Mouse (Mus musculus): Measurements from ENCODE around the gene Pctp. TPM values are rescaled to one million over a fixed set of nuclear protein-coding genes. Genes with fewer than 3 reads are reported as not detected.

Gene Pctp
- polyA plus RNA-seq (2012; fragmentation: generic; extraction: Trizol): 0.84 TPM
- long read RNA-seq, experiment 1: 0 reads
- long read RNA-seq, experiment 2, transcript Pctp-201 (6 exons, 2,723 nt): major isoform, 8 of 12 reads
- long read RNA-seq, experiment 2, partial matches to known transcripts: 0 of 12 reads
- long read RNA-seq, experiment 2, other reads (novel, unspliced or antisense): 4 of 12 reads

DNA sequence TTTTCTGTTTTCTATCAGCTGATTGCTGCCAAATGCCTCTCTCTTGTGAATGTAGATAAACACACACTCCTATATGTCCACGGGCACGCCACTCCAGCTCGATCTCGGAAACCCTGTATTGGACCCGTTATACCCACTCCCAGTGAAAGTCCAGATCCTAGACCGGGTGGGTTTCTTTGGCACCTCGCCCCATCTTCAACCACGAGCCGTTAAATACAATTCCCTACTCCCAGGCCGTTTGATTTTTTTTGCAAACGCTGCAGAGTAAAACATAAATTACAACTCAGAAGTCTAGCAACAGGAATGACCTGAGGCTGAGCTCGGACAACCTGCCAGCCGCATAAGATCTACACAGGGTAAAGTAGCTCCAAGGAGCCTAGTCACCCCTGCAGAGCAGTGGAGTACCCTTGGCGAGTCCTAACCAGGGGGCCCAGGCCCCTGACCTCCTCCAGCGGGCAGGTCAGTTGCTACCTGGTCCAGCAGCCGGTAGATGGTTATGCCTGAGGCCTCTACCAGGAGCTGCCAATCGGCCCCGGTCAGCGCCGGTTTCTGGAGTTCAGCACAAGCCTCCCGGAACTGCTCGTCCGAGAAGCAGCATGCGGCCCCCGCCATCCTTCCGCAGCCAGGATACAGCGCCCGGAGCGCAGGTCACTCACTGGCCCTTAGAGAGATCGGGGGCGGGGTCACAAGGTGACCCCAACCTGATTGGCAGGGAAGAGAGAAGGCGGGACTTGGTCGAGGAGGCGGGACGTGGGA is at the start of gene Pctp:
Gene Pctp, minus strand, starts transcription at position 664 of the 756 bp plus-strand sequence.
- TF ChIP-seq CEBPB (IDR thresholded peaks at IDR 0.05; ENCODE audit: low read depth) (no peak), CTCF (IDR thresholded peaks at IDR 0.05; ENCODE audit: control insufficient read depth, insufficient read depth, insufficient read length) (no peak), MYOG (IDR thresholded peaks at IDR 0.05; ENCODE audit: control insufficient read depth, extremely low read depth, insufficient read length) (no peak), FOSL1 (IDR thresholded peaks at IDR 0.05; ENCODE audit: insufficient read depth, low read length, poor library complexity, severe bottlenecking) (no peak), USF1 (IDR thresholded peaks at IDR 0.05; ENCODE audit: low read depth) (no peak), MAX (IDR thresholded peaks at IDR 0.05) (peak; percentile 81)
- no peaks in the 10 kb centered on the region for H3K36me3 ChIP-seq (ENCODE audit: control insufficient read depth, insufficient read depth)
- H3K79me3 ChIP-seq (ENCODE audit: low read depth): no peaks in the 10 kb centered on the region
- H3K4me3 ChIP-seq (ENCODE audit: insufficient read depth, poor library complexity, severe bottlenecking): peak within 1 kb of the TSS; percentile 36
- no peaks in the 10 kb centered on the region for H3K27me3 ChIP-seq (ENCODE audit: control insufficient read depth, insufficient read depth, insufficient read length)
- H3ac ChIP-seq (ENCODE audit: control insufficient read depth, insufficient read length, low read depth): peak within 1 kb of the TSS; percentile 72
- no peaks in the 10 kb centered on the region for H3K79me2 ChIP-seq (ENCODE audit: control insufficient read depth, insufficient read depth)

DNA sequence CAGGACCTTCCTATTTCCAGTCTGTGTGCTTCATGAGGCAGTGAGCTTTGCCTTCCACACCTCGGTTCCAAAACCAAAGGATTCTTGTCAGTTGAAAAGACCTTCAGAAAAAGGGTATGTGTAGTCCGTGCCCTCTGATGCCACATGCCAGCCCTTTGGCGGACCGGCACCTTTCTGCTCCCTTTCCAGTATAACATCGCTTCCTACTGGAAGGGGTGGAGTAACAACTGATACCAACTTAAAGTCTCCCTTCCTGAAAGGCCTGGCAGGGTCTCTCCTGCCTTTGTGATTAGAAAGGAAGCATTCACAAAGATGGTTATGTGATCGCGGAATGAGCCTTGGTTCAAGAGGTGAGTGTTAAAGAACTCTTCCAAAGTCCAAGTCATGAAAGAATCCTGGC is 47.3 kb upstream of the Pctp start:
- TF ChIP-seq MYOG (IDR thresholded peaks at IDR 0.05; ENCODE audit: control insufficient read depth, extremely low read depth, insufficient read length) (no peak), MYOD1 (IDR thresholded peaks at IDR 0.05; ENCODE audit: control insufficient read depth, insufficient read length, low read depth) (no peak)
- Histone ChIP-seq H3ac (ENCODE audit: control insufficient read depth, insufficient read length, low read depth) (no peak overlapping the region), H3K36me3 (ENCODE audit: control insufficient read depth, insufficient read depth) (no peaks in the 10 kb centered on the region), H3K79me3 (ENCODE audit: low read depth) (no peaks in the 10 kb centered on the region), H3K27me3 (ENCODE audit: control insufficient read depth, insufficient read depth, insufficient read length) (no peaks in the 10 kb centered on the region), H3K4me3 (ENCODE audit: insufficient read depth, poor library complexity, severe bottlenecking) (no peak overlapping the region), H3K79me2 (ENCODE audit: control insufficient read depth, insufficient read depth) (no peaks in the 10 kb centered on the region)

DNA sequence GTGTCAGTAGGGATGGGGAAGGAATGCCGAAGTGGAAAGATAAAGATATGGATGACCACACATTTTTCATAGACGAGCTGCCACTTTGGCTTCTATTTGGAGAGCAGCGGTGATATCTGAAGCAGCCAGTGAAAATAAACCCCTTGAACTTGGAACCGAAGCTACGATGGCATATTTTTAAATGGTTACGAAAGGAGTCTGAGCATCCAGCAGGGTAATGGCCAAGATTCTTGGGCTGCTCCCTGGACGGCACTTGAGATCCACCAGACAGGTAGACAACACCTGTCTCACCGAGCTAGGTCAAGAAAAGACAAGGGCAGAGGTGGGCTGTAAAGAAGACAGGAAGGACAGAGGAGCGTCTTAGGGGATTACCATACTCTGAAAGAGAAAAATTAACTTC is 44.6 kb upstream of the Pctp start:
- Histone ChIP-seq H3K36me3 (ENCODE audit: control insufficient read depth, insufficient read depth) (no peaks in the 10 kb centered on the region), H3K79me3 (ENCODE audit: low read depth) (no peaks in the 10 kb centered on the region), H3K4me3 (ENCODE audit: insufficient read depth, poor library complexity, severe bottlenecking) (no peak overlapping the region), H3ac (ENCODE audit: control insufficient read depth, insufficient read length, low read depth) (no peak overlapping the region), H3K27me3 (ENCODE audit: control insufficient read depth, insufficient read depth, insufficient read length) (no peaks in the 10 kb centered on the region), H3K79me2 (ENCODE audit: control insufficient read depth, insufficient read depth) (no peaks in the 10 kb centered on the region)
- TF ChIP-seq MYOG (IDR thresholded peaks at IDR 0.05; ENCODE audit: control insufficient read depth, extremely low read depth, insufficient read length): no peak
- no peak for TF ChIP-seq MAX (IDR thresholded peaks at IDR 0.05)
- TF ChIP-seq CEBPB (IDR thresholded peaks at IDR 0.05; ENCODE audit: low read depth): no peak
- no peak for TF ChIP-seq CTCF (IDR thresholded peaks at IDR 0.05; ENCODE audit: control insufficient read depth, insufficient read depth, insufficient read length)
- no peak for TF ChIP-seq USF1 (IDR thresholded peaks at IDR 0.05; ENCODE audit: low read depth)

DNA sequence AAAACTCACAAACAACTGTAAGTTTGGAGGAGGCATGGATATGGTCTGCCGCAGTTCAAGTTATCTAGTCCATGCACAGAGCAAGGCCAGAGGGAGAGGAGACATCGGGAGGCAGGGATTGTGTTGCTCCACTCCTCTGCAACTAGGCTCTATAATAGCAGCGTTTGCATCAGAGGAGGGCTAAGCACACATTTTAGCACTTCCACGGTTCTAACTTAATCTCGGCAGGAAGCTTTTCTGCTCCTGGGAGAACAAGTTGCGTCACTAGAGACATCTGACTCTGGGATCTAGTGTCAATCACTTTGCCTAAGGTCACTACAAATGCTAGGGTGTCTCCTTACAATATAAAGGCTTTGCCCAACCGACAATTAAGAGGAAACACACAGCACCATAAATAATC is 43.5 kb upstream of the Pctp start:
- Histone ChIP-seq H3K79me3 (ENCODE audit: low read depth) (no peaks in the 10 kb centered on the region), H3K27me3 (ENCODE audit: control insufficient read depth, insufficient read depth, insufficient read length) (no peaks in the 10 kb centered on the region), H3K4me3 (ENCODE audit: insufficient read depth, poor library complexity, severe bottlenecking) (no peak overlapping the region), H3K79me2 (ENCODE audit: control insufficient read depth, insufficient read depth) (no peaks in the 10 kb centered on the region), H3K36me3 (ENCODE audit: control insufficient read depth, insufficient read depth) (no peaks in the 10 kb centered on the region), H3ac (ENCODE audit: control insufficient read depth, insufficient read length, low read depth) (no peak overlapping the region)
- no peak for TF ChIP-seq MYOD1 (IDR thresholded peaks at IDR 0.05; ENCODE audit: control insufficient read depth, insufficient read length, low read depth)
- TF ChIP-seq CTCF (IDR thresholded peaks at IDR 0.05; ENCODE audit: control insufficient read depth, insufficient read depth, insufficient read length): no peak
- TF ChIP-seq FOSL1 (IDR thresholded peaks at IDR 0.05; ENCODE audit: insufficient read depth, low read length, poor library complexity, severe bottlenecking): no peak
- TF ChIP-seq MYOG (IDR thresholded peaks at IDR 0.05; ENCODE audit: control insufficient read depth, extremely low read depth, insufficient read length): no peak
- no peak for TF ChIP-seq USF1 (IDR thresholded peaks at IDR 0.05; ENCODE audit: low read depth)
- TF ChIP-seq MAX (IDR thresholded peaks at IDR 0.05): no peak
- no peak for TF ChIP-seq CEBPB (IDR thresholded peaks at IDR 0.05; ENCODE audit: low read depth)

DNA sequence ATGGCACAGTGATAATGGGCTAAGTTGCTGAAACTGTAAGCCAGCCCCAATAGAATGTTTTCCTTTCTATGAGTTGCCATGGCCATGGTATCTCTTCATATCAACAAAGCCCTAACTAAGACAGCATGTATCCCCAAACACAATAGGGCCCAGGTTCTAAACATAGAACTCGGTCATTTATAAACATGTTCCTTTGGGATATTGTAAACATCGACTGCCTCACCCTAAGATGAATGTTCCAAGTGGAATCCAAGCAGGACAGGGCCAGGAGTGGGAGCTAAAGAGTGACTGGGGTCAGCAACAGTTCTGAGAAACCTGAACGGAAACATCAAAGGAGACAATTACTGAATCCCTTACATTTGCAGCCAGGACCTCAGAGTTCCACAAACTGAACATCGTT is 41.8 kb upstream of the Pctp start:
- no peaks in the 10 kb centered on the region for H3K79me3 ChIP-seq (ENCODE audit: low read depth)
- TF ChIP-seq MYOG (IDR thresholded peaks at IDR 0.05; ENCODE audit: control insufficient read depth, extremely low read depth, insufficient read length) (no peak), CTCF (IDR thresholded peaks at IDR 0.05; ENCODE audit: control insufficient read depth, insufficient read depth, insufficient read length) (no peak), USF1 (IDR thresholded peaks at IDR 0.05; ENCODE audit: low read depth) (no peak), FOSL1 (IDR thresholded peaks at IDR 0.05; ENCODE audit: insufficient read depth, low read length, poor library complexity, severe bottlenecking) (no peak), CEBPB (IDR thresholded peaks at IDR 0.05; ENCODE audit: low read depth) (no peak), MYOD1 (IDR thresholded peaks at IDR 0.05; ENCODE audit: control insufficient read depth, insufficient read length, low read depth) (no peak), MAX (IDR thresholded peaks at IDR 0.05) (no peak)
- H3K4me3 ChIP-seq (ENCODE audit: insufficient read depth, poor library complexity, severe bottlenecking): no peak overlapping the region
- H3ac ChIP-seq (ENCODE audit: control insufficient read depth, insufficient read length, low read depth): no peak overlapping the region
- H3K79me2 ChIP-seq (ENCODE audit: control insufficient read depth, insufficient read depth): no peaks in the 10 kb centered on the region
- H3K27me3 ChIP-seq (ENCODE audit: control insufficient read depth, insufficient read depth, insufficient read length): no peaks in the 10 kb centered on the region
- no peaks in the 10 kb centered on the region for H3K36me3 ChIP-seq (ENCODE audit: control insufficient read depth, insufficient read depth)

DNA sequence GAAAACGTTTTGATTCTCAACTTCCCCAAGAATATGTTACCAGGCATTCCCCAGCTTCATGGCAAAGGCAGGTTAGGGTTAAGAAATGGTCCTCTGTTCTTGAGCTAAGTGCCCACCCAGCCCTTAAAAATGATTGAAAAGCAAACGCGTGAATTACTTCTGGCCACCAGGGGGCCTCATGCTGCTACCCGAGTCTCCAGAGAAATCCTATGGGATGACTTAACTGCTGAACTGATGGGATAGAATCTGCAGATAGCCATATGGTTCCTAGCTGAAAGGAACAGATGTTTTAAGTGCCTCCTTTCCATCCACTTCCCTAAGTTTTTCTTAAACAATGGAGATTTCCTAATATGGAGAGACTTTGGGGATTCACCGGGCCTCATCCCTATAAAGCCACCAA is 35.3 kb upstream of the Pctp start:
- H3ac ChIP-seq (ENCODE audit: control insufficient read depth, insufficient read length, low read depth): no peak overlapping the region
- TF ChIP-seq MYOG (IDR thresholded peaks at IDR 0.05; ENCODE audit: control insufficient read depth, extremely low read depth, insufficient read length): no peak
- no peak for TF ChIP-seq MYOD1 (IDR thresholded peaks at IDR 0.05; ENCODE audit: control insufficient read depth, insufficient read length, low read depth)
- TF ChIP-seq CEBPB (IDR thresholded peaks at IDR 0.05; ENCODE audit: low read depth): no peak
- no peak for TF ChIP-seq CTCF (IDR thresholded peaks at IDR 0.05; ENCODE audit: control insufficient read depth, insufficient read depth, insufficient read length)
- TF ChIP-seq USF1 (IDR thresholded peaks at IDR 0.05; ENCODE audit: low read depth): no peak
- TF ChIP-seq MAX (IDR thresholded peaks at IDR 0.05): no peak
- TF ChIP-seq FOSL1 (IDR thresholded peaks at IDR 0.05; ENCODE audit: insufficient read depth, low read length, poor library complexity, severe bottlenecking): no peak

More for the DNA sequence above, 35.3 kb upstream of the Pctp start:
- H3K4me3 ChIP-seq (ENCODE audit: insufficient read depth, poor library complexity, severe bottlenecking): no peak overlapping the region
- no peaks in the 10 kb centered on the region for H3K27me3 ChIP-seq (ENCODE audit: control insufficient read depth, insufficient read depth, insufficient read length)
- no peaks in the 10 kb centered on the region for H3K79me3 ChIP-seq (ENCODE audit: low read depth)
- H3K36me3 ChIP-seq (ENCODE audit: control insufficient read depth, insufficient read depth): no peaks in the 10 kb centered on the region
- no peaks in the 10 kb centered on the region for H3K79me2 ChIP-seq (ENCODE audit: control insufficient read depth, insufficient read depth)
